Mouse (Mus musculus) spleen, postnatal 10 days (tissue): ENCODE data around the gene Nsmce1.

Experiments
- DNase-seq, 2 experiments: peaks; one replicate each; pipeline ENCODE4 v3.0.0; 2021 to 2022; ENCODE audit warnings: low spot score in 2 of 2

Gene Nsmce1

DNA sequence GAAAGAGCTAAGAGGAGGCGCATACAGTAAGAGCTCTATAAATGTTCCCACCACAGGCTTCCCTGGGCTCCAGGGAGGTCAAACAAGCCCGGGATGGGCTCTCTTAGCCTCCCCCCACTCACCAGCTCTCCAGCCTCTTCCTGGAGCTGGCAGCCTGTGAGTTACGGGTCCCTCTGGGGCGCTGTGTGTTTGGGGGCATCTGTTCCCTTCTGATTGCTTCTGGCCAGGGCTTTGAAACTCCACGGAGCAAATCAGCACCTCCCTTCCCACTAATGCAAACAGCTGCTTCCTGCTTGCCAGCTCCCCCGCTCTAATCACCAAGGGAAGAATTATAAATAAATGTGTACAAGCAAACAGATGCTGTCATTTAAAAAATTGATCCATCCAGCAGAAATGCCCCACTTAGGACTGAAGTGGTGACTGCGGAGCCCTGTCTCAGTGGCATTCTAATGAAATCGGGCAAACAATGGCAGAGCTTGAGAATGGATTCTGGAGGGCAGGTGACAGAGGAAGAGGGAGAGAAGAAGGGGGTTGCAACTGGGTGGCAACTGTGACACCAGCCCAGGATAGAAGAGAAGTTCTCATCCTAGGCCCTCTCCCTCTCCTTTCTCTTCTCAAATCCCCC is 56.6 kb downstream of the Nsmce1 start:
- no peak for DNase-seq

DNA sequence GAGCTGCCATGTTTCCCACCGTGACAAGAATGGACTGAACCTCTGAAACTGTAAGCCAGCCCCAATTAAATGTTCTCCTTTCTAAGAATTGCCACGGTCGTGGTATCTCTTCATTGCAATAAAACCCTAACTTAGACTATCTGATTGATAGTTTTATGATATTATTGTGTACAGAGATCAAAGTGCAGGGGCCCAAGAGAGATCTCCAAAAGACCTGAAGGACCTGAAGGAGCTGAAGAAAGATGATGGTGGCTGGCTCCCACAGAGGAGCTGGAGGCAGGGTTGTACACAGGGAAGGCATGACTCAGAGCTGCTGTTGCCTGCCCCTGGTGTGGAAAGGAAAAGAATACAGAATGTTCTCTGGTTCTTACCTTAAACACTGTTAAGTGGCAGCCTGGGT is 57.5 kb downstream of the Nsmce1 start:
- no peak for DNase-seq

DNA sequence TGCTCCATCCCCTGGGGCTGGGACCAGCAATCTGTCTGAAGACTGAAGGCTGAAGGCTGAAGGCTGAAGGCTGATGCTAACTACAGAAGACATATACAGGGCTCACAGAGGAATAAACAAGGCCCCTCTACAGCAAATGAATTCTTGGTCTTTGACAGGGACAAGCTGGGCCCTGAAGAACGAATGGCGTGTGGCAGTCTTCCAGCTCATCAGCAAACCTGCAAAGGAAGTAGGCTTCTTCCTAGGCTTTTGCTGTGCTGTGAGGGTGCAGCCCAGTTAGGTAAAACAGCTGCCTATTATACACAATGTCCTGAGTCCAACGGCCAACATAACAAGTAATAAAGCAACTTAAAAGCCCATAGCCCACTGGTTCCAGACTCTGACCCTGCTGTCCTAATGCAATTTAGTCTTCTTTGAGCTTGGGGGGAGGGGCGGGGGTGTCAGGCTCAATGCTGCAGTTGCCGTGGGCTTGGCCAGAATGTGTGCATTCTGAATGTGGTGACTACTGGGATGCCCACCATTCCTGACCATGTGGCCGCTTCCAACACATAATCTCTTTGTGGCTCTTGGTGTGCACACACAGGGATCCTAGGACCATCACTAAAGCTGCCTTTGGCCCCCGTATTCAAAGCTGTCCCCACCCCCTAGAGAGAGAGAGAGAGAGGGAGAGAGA is 61.1 kb downstream of the Nsmce1 start:
- DNase-seq = no peak

DNA sequence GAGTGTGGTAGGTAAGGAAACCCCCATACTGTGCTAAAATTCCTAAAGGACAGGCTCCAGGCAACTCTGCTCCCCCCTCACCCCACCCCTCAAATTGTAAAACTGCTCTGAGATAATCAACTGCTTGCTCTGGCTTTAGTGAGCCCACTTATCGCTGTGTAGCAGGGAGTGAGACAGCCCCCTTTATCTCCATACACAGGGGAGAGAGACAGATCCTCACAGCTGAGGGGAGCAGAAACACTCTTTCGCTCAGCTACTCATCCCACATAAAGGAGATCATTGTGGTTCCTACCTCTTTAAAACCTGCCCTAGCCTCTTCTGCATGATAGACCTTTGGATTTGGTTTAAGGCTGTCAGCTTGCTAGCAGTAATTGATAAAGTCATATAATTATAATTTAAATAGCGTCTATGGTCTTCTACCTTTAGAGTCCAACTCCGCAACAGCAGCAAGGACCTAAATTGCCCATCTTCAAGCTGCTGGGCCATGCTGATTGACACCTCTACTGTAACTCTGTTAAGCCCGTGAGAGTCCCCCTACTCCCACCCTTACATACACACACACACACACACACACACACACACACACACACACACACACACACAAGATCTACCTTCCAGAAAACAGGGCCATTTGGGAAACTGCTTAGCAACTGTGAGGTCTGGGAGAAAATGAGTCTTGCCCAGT is 62.4 kb downstream of the Nsmce1 start:
- DNase-seq = peak in 1 of 2 experiments; percentile 39

DNA sequence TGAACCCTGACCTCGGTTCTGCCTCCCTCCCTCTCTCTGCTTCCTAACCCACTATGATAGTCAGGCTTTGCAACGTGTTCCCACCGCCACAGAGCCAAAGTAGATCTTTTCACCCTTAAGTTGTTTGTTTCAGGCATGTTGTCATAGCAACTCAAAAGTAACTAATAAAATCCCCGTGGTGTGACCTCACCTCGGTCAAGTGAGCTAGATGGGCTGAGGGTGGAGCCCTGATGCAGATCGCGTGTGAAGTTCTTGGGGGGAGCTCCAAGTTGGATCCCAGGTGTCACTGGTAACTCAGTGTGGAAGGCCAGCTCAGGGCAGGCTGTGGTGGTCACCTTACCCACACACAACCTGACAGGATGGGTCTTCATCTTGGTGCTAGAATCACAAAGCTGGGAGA is 63.0 kb downstream of the Nsmce1 start:
- no peak for DNase-seq

DNA sequence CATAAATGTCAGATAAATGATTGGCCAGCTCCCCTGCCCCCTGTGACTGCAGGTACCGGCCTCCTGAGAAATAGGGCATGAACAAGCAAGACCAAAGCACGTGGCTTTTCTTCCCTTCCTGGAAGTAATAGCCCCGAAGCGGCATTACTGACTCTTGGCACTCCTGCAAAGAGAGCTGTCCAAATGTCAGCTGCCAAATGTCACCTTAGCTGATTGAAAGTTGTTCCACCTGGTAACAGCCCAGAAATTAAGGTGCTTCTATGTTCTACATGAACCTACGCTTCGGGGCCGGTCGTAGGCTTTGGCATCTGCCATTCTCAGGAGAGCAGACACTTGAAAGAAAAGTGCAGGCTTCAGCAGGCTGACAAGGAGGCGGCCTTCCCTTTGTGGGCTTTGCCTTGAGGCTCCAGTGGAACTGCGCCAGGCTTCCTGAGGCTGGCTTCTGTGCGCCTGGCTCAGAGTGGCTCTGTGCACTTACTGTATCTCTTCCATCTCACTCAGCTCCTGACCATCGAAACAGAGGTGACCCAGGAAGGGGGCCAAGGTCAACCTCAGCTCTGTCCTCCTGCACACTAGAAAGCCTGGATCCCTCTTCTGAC is 63.8 kb downstream of the Nsmce1 start:
- peak in 1 of 2 experiments; percentile 21 for DNase-seq

DNA sequence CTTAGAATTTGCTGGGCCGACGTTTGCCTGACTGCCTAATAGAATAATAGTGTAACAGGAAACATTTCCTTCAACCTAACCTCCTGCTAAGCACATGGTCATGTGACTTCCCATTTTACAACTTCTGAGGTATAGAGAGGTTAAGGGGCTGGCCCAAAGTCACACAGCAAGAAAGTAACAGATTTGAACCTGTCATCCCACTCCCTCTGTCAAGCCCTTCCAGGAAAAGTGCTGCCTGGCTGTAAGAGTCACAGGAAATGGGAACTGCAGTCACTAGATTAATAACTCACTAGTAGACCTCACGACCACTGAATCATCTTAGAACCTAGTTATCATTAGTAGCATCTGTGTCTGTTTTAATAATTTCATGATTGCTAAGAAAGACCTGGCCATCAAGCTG is 68.3 kb downstream of the Nsmce1 start:
- no peak for DNase-seq

DNA sequence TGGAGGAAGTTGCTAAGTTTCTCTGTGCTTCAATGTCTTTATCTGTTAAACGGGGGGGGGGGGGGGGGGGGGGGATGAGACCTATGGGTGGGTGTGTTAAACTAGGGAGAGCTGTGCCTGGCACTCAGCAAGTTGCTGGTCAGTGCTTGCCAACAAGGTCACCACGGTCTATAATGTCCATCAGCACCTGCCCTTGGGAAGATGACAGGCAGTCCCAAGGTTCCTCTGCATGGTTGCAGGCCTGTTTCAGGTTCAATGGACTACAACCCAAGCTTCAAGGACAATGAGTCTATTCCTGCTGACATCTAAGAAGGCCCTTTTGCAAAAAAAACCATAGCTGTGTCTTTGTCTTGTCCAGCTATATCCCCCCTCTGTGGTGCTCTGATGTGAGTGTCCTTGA is 69.5 kb downstream of the Nsmce1 start:
- no peak for DNase-seq

DNA sequence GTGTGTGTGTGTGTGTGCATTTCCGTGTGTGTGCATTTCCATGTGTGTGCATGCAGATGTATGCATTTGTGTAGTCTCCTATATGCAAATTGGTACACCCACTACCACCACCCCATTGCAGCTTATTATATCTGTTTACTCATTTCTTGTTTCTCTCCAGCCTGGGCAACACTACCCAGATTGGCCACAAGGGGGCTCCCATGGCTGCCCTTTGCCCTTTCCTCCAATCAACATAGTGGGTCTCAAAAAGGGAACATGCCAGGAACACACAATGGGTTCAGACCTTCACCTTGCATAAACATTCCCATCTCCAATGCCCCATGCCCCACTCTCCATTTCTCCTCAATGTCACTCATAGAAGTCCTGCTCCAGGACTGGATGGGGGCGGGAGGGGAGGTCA is 71.2 kb downstream of the Nsmce1 start:
- DNase-seq = peak; percentile 74 to 83

DNA sequence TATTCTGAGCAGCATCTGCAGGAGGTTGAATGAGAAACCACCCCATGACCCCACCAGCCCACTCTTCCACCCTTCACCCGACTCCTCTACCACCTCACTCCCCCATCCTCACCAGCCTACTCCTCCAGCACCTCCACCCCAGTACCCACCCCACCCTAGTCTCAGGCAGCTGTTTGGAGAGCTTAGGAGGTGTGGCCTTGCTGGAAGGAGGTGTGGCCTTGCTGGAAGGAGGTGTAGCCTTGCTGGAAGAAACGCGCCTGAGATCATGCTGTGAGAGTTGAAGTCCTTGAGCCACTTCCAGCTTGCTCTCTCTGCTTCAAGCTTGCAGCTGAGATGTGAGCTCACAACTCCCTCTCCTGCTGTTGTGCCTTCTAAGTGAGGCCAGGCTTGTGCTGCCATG is 73.0 kb downstream of the Nsmce1 start:
- no peak for DNase-seq
